Mouse (Mus musculus) limb, embryonic 14.5 days (tissue): ENCODE measurements around the gene Il1r1. TPM values are rescaled to one million over a fixed set of nuclear protein-coding genes. Genes with fewer than 3 reads are reported as not detected.
A peak's percentile ranks its signal among the peaks of the same experiment; 100 is the strongest.

Experiments
- ATAC-seq: fragments of 200-750 bp; cut with Nextera tagmentation; 2 replicates; pipeline ENCODE4 v1.8.0; 2017; ENCODE audit warnings: low read depth, moderate number of reproducible peaks, moderate TSS enrichment; ENCODE audit not compliant: low FRiP score
- DNase-seq: peaks from one replicate; pipeline ENCODE4 v3.0.0-alpha.2; 2015; ENCODE audit warnings: low spot score
- H3K27ac ChIP-seq: fragments of 300-500 bp; sonication (generic); replicated peaks from 2 replicates; pipeline ENCODE4 v1.5.1; 2014; ENCODE audit warnings: low read depth, mild to moderate bottlenecking, low read length, moderate library complexity, mixed read lengths
- H3K27me3 ChIP-seq: fragments of 300-500 bp; sonication (generic); 2 replicates; pipeline ENCODE4 v1.6.1; 2014; ENCODE audit warnings: low read length, mixed read lengths; ENCODE audit not compliant: control insufficient read depth, insufficient read depth
- H3K36me3 ChIP-seq: fragments of 300-500 bp; sonication (generic); 2 replicates; pipeline ENCODE4 v1.6.1; 2014; ENCODE audit warnings: mild to moderate bottlenecking, low read length, moderate library complexity, mixed read lengths; ENCODE audit not compliant: control insufficient read depth, insufficient read depth
- H3K4me1 ChIP-seq: fragments of 300-500 bp; sonication (generic); 2 replicates; pipeline ENCODE4 v1.6.1; 2014; ENCODE audit warnings: antibody characterized with exemption, low read length, mixed read lengths; ENCODE audit not compliant: control insufficient read depth, insufficient read depth
- H3K4me2 ChIP-seq: fragments of 300-500 bp; sonication (generic); replicated peaks from 2 replicates; pipeline ENCODE4 v1.6.1; 2014; ENCODE audit warnings: low read depth, mild to moderate bottlenecking, low read length, moderate library complexity; ENCODE audit not compliant: severe bottlenecking
- H3K4me3 ChIP-seq: fragments of 300-500 bp; sonication (generic); replicated peaks from 2 replicates; pipeline ENCODE4 v1.5.1; 2014; ENCODE audit warnings: low read length
- H3K9ac ChIP-seq: fragments of 300-500 bp; sonication (generic); 2 replicates; pipeline ENCODE4 v1.6.1; 2014; ENCODE audit warnings: mild to moderate bottlenecking, low read depth, low read length, moderate library complexity; ENCODE audit not compliant: severe bottlenecking
- H3K9me3 ChIP-seq: fragments of 300-500 bp; sonication (generic); 2 replicates; pipeline ENCODE4 v1.6.1; 2016; ENCODE audit warnings: low read length; ENCODE audit not compliant: control insufficient read depth
- POLR2A ChIP-seq: fragments of 200-500 bp; IDR thresholded peaks from 2 replicates; pipeline ENCODE4 v1.8.0; 2012; ENCODE audit warnings: inconsistent platforms, mild to moderate bottlenecking, moderate library complexity, borderline replicate concordance; ENCODE audit not compliant: insufficient read depth, insufficient read length; ENCODE audit errors: extremely low read depth
- WGBS: fragments of 180-500 bp; shearing (Covaris S2); extraction: QIAGEN DNeasy Blood & Tissue Kit; methylation state at CpG from one replicate; pipeline ENCODE4 v1.1.7; 2014; 5-methylcytosine and 5-hydroxymethylcytosine counted together
- polyA plus RNA-seq, 2 experiments: library from polyadenylated mRNA; depleted of rRNA in 1 of 2; stranded (reverse) in 1 of 2; unstranded in 1 of 2; fragments of >200 nt; fragmentation: Nextera tagmentation in 1 of 2; extraction: Ambion mirVana in 1 of 2; gene quantifications; 2 replicates each; pipeline versions ENCODE4 v1.2.1 to v1.2.3; 2012 to 2014

Il1r1 gene
- polyA plus RNA-seq, 2 experiments = 6.7 to 12.0 TPM

- ATAC-seq (no peak), DNase-seq (no peak)
- Histone ChIP-seq H3K27me3 (no peaks in the 10 kb centered on the region), H3K9me3 (no peaks in the 10 kb centered on the region), H3K36me3 (no peaks in the 10 kb centered on the region), H3K4me3 (no peak overlapping the region), H3K27ac (no peak overlapping the region), H3K4me1 (peaks cover 22% of the 10 kb centered on the region), H3K4me2 (no peak overlapping the region), H3K9ac (no peak overlapping the region)
- TF ChIP-seq POLR2A = no peak
- 48% methylated on average over 6 of the region's 6 CpGs for WGBS
Measured at GRCm38 (mm10) chr1:40236694-40237093, 11.8 kb downstream of the Il1r1 start.

GRCm38 (mm10) chr1:40237094-40237493 is 12.2 kb downstream of the Il1r1 start:
- no peaks in the 10 kb centered on the region for H3K9me3 ChIP-seq
- no peak for DNase-seq

GRCm38 (mm10) chr1:40240353-40241092 is 15.6 kb downstream of the Il1r1 start:
- TF ChIP-seq POLR2A = no peak

More at GRCm38 (mm10) chr1:40237094-40237493, 12.2 kb downstream of the Il1r1 start:
- Histone ChIP-seq H3K4me3 (no peak overlapping the region), H3K27me3 (no peaks in the 10 kb centered on the region), H3K4me1 (peaks cover 22% of the 10 kb centered on the region), H3K4me2 (no peak overlapping the region), H3K27ac (no peak overlapping the region), H3K9ac (no peak overlapping the region), H3K36me3 (no peaks in the 10 kb centered on the region)
- ATAC-seq = no peak
- no peak for TF ChIP-seq POLR2A
- WGBS = 65% methylated on average over 6 of the region's 6 CpGs

GRCm38 (mm10) chr1:40242717-40243116 is 17.8 kb downstream of the Il1r1 start:
- H3K9ac ChIP-seq = no peak overlapping the region
- 73% methylated on average over 1 of the region's 1 CpGs for WGBS
- no peak overlapping the region for H3K4me2 ChIP-seq
- H3K27ac ChIP-seq = no peak overlapping the region
- H3K36me3 ChIP-seq = no peaks in the 10 kb centered on the region
- no peak for TF ChIP-seq POLR2A
- H3K27me3 ChIP-seq = no peaks in the 10 kb centered on the region
- H3K4me1 ChIP-seq = no peaks in the 10 kb centered on the region
- DNase-seq (no peak), ATAC-seq (no peak)
- H3K4me3 ChIP-seq = no peak overlapping the region
- H3K9me3 ChIP-seq = no peaks in the 10 kb centered on the region

More at GRCm38 (mm10) chr1:40240353-40241092, 15.6 kb downstream of the Il1r1 start:
- no peak overlapping the region for H3K4me2 ChIP-seq
- no peak overlapping the region for H3K4me3 ChIP-seq
- H3K36me3 ChIP-seq = no peaks in the 10 kb centered on the region
- H3K4me1 ChIP-seq = peaks cover 4% of the 10 kb centered on the region
- no peaks in the 10 kb centered on the region for H3K9me3 ChIP-seq
- no peak for ATAC-seq
- DNase-seq = no peak
- WGBS = 91% methylated on average over 9 of the region's 9 CpGs
- H3K27ac ChIP-seq = no peak overlapping the region
- no peak overlapping the region for H3K9ac ChIP-seq
- H3K27me3 ChIP-seq = no peaks in the 10 kb centered on the region

GRCm38 (mm10) chr1:40243561-40243998 is 18.7 kb downstream of the Il1r1 start:
- ATAC-seq (peak; percentile 79; the same call in 1 of the 2 replicates), DNase-seq (peak; percentile 61)
- no peaks in the 10 kb centered on the region for H3K36me3 ChIP-seq
- H3K9me3 ChIP-seq = no peaks in the 10 kb centered on the region
- no peak overlapping the region for H3K9ac ChIP-seq
- no peak for TF ChIP-seq POLR2A
- no peak overlapping the region for H3K4me3 ChIP-seq
- no peak overlapping the region; the same call in 1 of the 2 replicates for H3K27ac ChIP-seq
- no peak overlapping the region for H3K4me2 ChIP-seq
- WGBS = 33% methylated on average over 3 of the region's 3 CpGs
- H3K27me3 ChIP-seq = no peaks in the 10 kb centered on the region
- H3K4me1 ChIP-seq = no peaks in the 10 kb centered on the region
